ENCODE assay signal across 8 mouse cellular contexts in genomic region chr2:166713690-166714426, GRCm38 (mm10). TPM values are rescaled to one million over a fixed set of nuclear protein-coding genes. Genes with fewer than 3 reads are reported as not detected.
DNase-seq lines count a peak whose midpoint lies in the region; ATAC-seq and TF ChIP-seq lines count a peak whose summit lies in the region.

TSS of gene Prex1 (minus strand) at chr2:166713832.

- no peaks in the 10 kb centered on the region for H3K4me1 ChIP-seq in brown adipose tissue, adult 24 weeks (ENCODE audit: control insufficient read depth, insufficient read depth, insufficient read length, low read length)
- H3K4me1 ChIP-seq in heart, embryonic 11.5 days (ENCODE audit: control insufficient read depth, insufficient read depth, low read length): peaks cover 25% of the 10 kb centered on the region
- peaks cover 43% of the 10 kb centered on the region for H3K4me1 ChIP-seq in kidney, embryonic 15.5 days
- H3K4me1 ChIP-seq in limb, embryonic 15.5 days: peaks cover 30% of the 10 kb centered on the region
- H3K4me1 ChIP-seq in midbrain, postnatal 0 days (ENCODE audit: insufficient read depth, low read length): 0 out of 2 replicates have a peak, but pooled peaks cover 3% of the 10 kb centered on the region

- peak within 1 kb of the TSS; percentile 82 for H3K9ac ChIP-seq in heart, embryonic 11.5 days (ENCODE audit: low read depth, low read length)
- peak within 1 kb of the TSS; percentile 75 for H3K9ac ChIP-seq in kidney, embryonic 15.5 days
- peak within 1 kb of the TSS; percentile 60 for H3K9ac ChIP-seq in limb, embryonic 15.5 days
- peak within 1 kb of the TSS; percentile 61 for H3K9ac ChIP-seq in midbrain, postnatal 0 days (replicated peaks; ENCODE audit: low read length, poor library complexity, severe bottlenecking)

- no peak for TF ChIP-seq CTCF in midbrain, postnatal 0 days (IDR thresholded peaks at IDR 0.05)

- H3K36me3 ChIP-seq in heart, embryonic 11.5 days (ENCODE audit: control insufficient read depth, insufficient read depth, low read length): no peaks in the 10 kb centered on the region
- H3K36me3 ChIP-seq in kidney, embryonic 15.5 days: no peaks in the 10 kb centered on the region
- no peaks in the 10 kb centered on the region for H3K36me3 ChIP-seq in limb, embryonic 15.5 days
- no peaks in the 10 kb centered on the region for H3K36me3 ChIP-seq in midbrain, postnatal 0 days (ENCODE audit: insufficient read depth, low read length)

- H3K4me3 ChIP-seq in brown adipose tissue, adult 24 weeks (ENCODE audit: insufficient read depth, low read depth, low read length): peak within 1 kb of the TSS; percentile 68
- H3K4me3 ChIP-seq in heart, embryonic 11.5 days (ENCODE audit: low read depth, low read length): peak within 1 kb of the TSS; percentile 73
- H3K4me3 ChIP-seq in kidney, embryonic 15.5 days (replicated peaks): peak within 1 kb of the TSS; percentile 85
- H3K4me3 ChIP-seq in limb, embryonic 15.5 days: peak within 1 kb of the TSS; percentile 79
- peak within 1 kb of the TSS; percentile 69 for H3K4me3 ChIP-seq in midbrain, postnatal 0 days (ENCODE audit: low read depth, low read length)

- peak within 1 kb of the TSS; percentile 4; the same call in 1 of the 2 replicates for H3K27ac ChIP-seq in brown adipose tissue, adult 24 weeks (replicated peaks; ENCODE audit: low read depth, low read length)
- H3K27ac ChIP-seq in heart, embryonic 11.5 days (ENCODE audit: low read depth, low read length): peak within 1 kb of the TSS; percentile 73
- H3K27ac ChIP-seq in kidney, embryonic 15.5 days: peak within 1 kb of the TSS; percentile 71
- H3K27ac ChIP-seq in limb, embryonic 15.5 days: peak within 1 kb of the TSS; percentile 66
- peak within 1 kb of the TSS; percentile 66 for H3K27ac ChIP-seq in midbrain, postnatal 0 days (ENCODE audit: low read depth, low read length)

- WGBS in heart, embryonic 11.5 days (ENCODE audit: insufficient replicate concordance): under 1% methylated on average over 48 of the region's 69 CpGs
- under 1% methylated on average over 69 of the region's 69 CpGs for WGBS in kidney, embryonic 15.5 days
- WGBS in limb, embryonic 15.5 days: under 1% methylated on average over 60 of the region's 69 CpGs
- under 1% methylated on average over 47 of the region's 69 CpGs for WGBS in midbrain, postnatal 0 days

- ATAC-seq in erythroid progenitor cell, adult 5-6 weeks (replicated peaks; ENCODE audit: low FRiP score, poor library complexity, severe bottlenecking): peak; percentile 83
- peak; percentile 92 for ATAC-seq in heart, embryonic 11.5 days (replicated peaks; ENCODE audit: insufficient number of reproducible peaks, low FRiP score, low TSS enrichment)
- ATAC-seq in kidney, embryonic 15.5 days (replicated peaks; ENCODE audit: low FRiP score): peak; percentile 92
- peak; percentile 90 for ATAC-seq in limb, embryonic 15.5 days (ENCODE audit: insufficient number of reproducible peaks, low FRiP score, low TSS enrichment, low read depth)
- peak; percentile 92 for ATAC-seq in midbrain, postnatal 0 days (ENCODE audit: low FRiP score)

- H3K4me2 ChIP-seq in heart, embryonic 11.5 days: peak within 1 kb of the TSS; percentile 97
- peak within 1 kb of the TSS; percentile 98 for H3K4me2 ChIP-seq in kidney, embryonic 15.5 days
- H3K4me2 ChIP-seq in limb, embryonic 15.5 days: peak within 1 kb of the TSS; percentile 86
- H3K4me2 ChIP-seq in midbrain, postnatal 0 days (ENCODE audit: low read depth, low read length, poor library complexity, severe bottlenecking): peak within 1 kb of the TSS; percentile 70

- peak; percentile 97 for DNase-seq in CD4-positive helper T cell, adult 2 months (ENCODE audit: low read depth, low spot score)
- DNase-seq in midbrain, postnatal 0 days (ENCODE audit: low spot score): peak; percentile 97
- DNase-seq in spleen, postnatal 10 days (ENCODE audit: low spot score in 2 of 2): peak; percentile 99 to 100

- H3K9me3 ChIP-seq in heart, embryonic 11.5 days (replicated peaks; ENCODE audit: control insufficient read depth, low read length): no peaks in the 10 kb centered on the region
- H3K9me3 ChIP-seq in kidney, embryonic 15.5 days (replicated peaks): no peaks in the 10 kb centered on the region
- H3K9me3 ChIP-seq in limb, embryonic 15.5 days: no peaks in the 10 kb centered on the region
- H3K9me3 ChIP-seq in midbrain, postnatal 0 days (ENCODE audit: low read length): no peaks in the 10 kb centered on the region

- no peaks in the 10 kb centered on the region for H3K27me3 ChIP-seq in heart, embryonic 11.5 days (ENCODE audit: control insufficient read depth, insufficient read depth, low read length)
- 0 out of 2 replicates have a peak, but pooled peaks cover 3% of the 10 kb centered on the region for H3K27me3 ChIP-seq in kidney, embryonic 15.5 days
- H3K27me3 ChIP-seq in limb, embryonic 15.5 days: no peaks in the 10 kb centered on the region
- H3K27me3 ChIP-seq in midbrain, postnatal 0 days (ENCODE audit: insufficient read depth, low read length): no peaks in the 10 kb centered on the region

RNA-seq across cellular contexts. Expression of gene Prex1, which starts in this region (rescaled TPM):
- 2.3 and 4.0 TPM in 2 replicates for polyA plus RNA-seq in brown adipose tissue, adult 24 weeks (2012; ENCODE audit: insufficient read depth, insufficient read length, missing spikeins)
- total RNA-seq in erythroid progenitor cell, adult 5-6 weeks (2015; ENCODE audit: low replicate concordance): 24.9 and 86.4 TPM in 2 replicates
- 60.8 and 88.9 TPM in 2 replicates for total RNA-seq in erythroid progenitor cell, adult 5-6 weeks (2017; ENCODE audit: low replicate concordance)
- polyA plus RNA-seq in heart, embryonic 11.5 days (2014; fragmentation: Nextera tagmentation; extraction: Ambion mirVana): 7.0 and 10.1 TPM in 2 replicates
- polyA plus RNA-seq in kidney, embryonic 15.5 days (2015; fragmentation: Nextera tagmentation; extraction: Ambion mirVana): 16.0 TPM in 2 replicates
- polyA plus RNA-seq in limb, embryonic 15.5 days (2015; fragmentation: Nextera tagmentation; extraction: Ambion mirVana): 17.7 and 19.1 TPM in 2 replicates
- 37.1 and 53.8 TPM in 2 replicates for total RNA-seq in midbrain, postnatal 0 days (2014; rRNA removed)
- polyA plus RNA-seq in midbrain, postnatal 0 days (2015; fragmentation: Nextera tagmentation; extraction: Ambion mirVana): 17.4 and 18.0 TPM in 2 replicates

Comparison
In these comparisons a context has a peak if more than half of its experiments do, and no peak if none do; other contexts are left out.
1. Peak in every context shown above with its lines: DNase-seq, ATAC-seq, H3K4me3 ChIP-seq and H3K27ac ChIP-seq.
2. H3K27ac ChIP-seq: peak in every context shown above with its lines; median percentile 73 in heart, embryonic 11.5 days; 71 in kidney, embryonic 15.5 days; 66 in limb, embryonic 15.5 days; 66 in midbrain, postnatal 0 days; 4 in brown adipose tissue, adult 24 weeks.